Mouse (Mus musculus) small intestine, adult 2 months (tissue): ENCODE measurements at regions not wholly inside any gene's neighbourhood (a gene's known extent, or its start where the extent isn't known, plus 50 kb on each side); places are given as distances from the start of the nearest gene placed in this dataset.

Experiments
- H3K27ac ChIP-seq: fragments of 200-500 bp; 2 replicates; pipeline ENCODE4 v1.5.1; 2012; ENCODE audit warnings: low read depth, low read length, control low read depth, inconsistent platforms; ENCODE audit not compliant: insufficient read depth
- H3K27me3 ChIP-seq: fragments of 200-500 bp; 2 replicates; pipeline ENCODE4 v1.6.1; 2012; ENCODE audit warnings: mild to moderate bottlenecking, moderate library complexity, low read length, inconsistent platforms; ENCODE audit not compliant: control insufficient read depth, insufficient read depth
- H3K36me3 ChIP-seq: fragments of 200-500 bp; 2 replicates; pipeline ENCODE4 v1.6.1; 2012; ENCODE audit warnings: mild to moderate bottlenecking, low read length, control low read depth, inconsistent platforms; ENCODE audit not compliant: control insufficient read depth, insufficient read depth
- H3K4me1 ChIP-seq: fragments of 200-500 bp; 2 replicates; pipeline ENCODE4 v1.6.1; 2012; ENCODE audit warnings: low read length, inconsistent platforms, mixed read lengths; ENCODE audit not compliant: control insufficient read depth, insufficient read depth, insufficient read length
- H3K4me3 ChIP-seq: fragments of 200-500 bp; 2 replicates; pipeline ENCODE4 v1.5.1; 2012; ENCODE audit warnings: low read depth, mild to moderate bottlenecking, control low read depth, inconsistent platforms, low read length, moderate library complexity
- CTCF ChIP-seq: fragments of 200-500 bp; IDR thresholded peaks from 2 replicates; pipeline ENCODE4 v1.5.1; 2012; ENCODE audit warnings: low read depth, mild to moderate bottlenecking, control low read depth, inconsistent platforms, low read length, moderate library complexity, mixed read lengths; ENCODE audit not compliant: insufficient replicate concordance, insufficient read length; ENCODE audit errors: extremely low read depth
- POLR2A ChIP-seq: fragments of 200-500 bp; IDR thresholded peaks from 2 replicates; pipeline ENCODE4 v1.6.1; 2012; ENCODE audit warnings: low read depth, mild to moderate bottlenecking, control low read depth, inconsistent platforms, low read length, moderate library complexity
- WGBS: fragments of 180-500 bp; shearing (Covaris S2); methylation state at CpG from one replicate; pipeline ENCODE4 v1.1.7; 2018; 5-methylcytosine and 5-hydroxymethylcytosine counted together

DNA sequence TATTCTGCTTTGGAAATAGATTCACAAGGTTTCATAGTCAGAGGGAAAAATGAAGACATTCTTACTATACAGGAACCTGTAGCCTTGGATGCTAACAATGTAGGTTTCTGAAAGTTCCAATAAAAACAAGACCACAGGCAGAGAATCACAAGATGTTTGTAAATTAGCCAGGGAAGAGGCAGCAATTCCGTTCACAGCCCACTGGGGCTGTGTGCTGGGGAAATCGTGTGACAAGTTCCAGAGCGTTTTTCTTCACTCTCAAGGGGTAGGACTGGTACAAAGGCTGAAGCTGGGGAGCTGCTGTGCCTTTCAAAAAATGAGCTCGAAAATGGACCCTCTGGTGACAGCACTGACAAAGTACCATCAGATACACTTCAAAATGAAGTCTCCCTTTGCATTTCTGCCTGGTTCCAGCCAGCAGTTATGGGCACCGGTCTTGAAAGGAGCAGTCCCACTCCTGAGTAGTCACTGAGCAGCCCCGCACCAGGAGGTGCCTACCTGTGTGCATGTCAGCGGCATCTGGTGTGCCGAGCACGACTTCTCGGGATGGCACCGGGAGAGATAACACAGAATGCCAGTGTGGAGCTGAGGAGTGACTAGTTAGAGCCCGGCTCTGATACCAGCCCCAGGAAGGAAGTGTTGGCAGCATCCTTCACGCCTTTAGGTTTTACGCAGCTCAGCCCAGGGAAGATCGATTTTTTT lies 77.0 kb upstream of the Mpp6 start:
- Histone ChIP-seq H3K27ac (no peak overlapping the region), H3K4me1 (no peaks in the 10 kb centered on the region), H3K36me3 (no peaks in the 10 kb centered on the region), H3K27me3 (no peaks in the 10 kb centered on the region), H3K4me3 (no peak overlapping the region)
- WGBS, result 49% methylated on average over 15 of the region's 15 CpGs
- TF ChIP-seq POLR2A (no peak), CTCF (no peak)

- Histone ChIP-seq H3K27me3 (no peaks in the 10 kb centered on the region), H3K4me3 (no peak overlapping the region), H3K36me3 (no peaks in the 10 kb centered on the region), H3K27ac (no peak overlapping the region), H3K4me1 (no peaks in the 10 kb centered on the region)
- TF ChIP-seq POLR2A (no peak), CTCF (no peak)
- WGBS, result 17% methylated on average over 4 of the region's 4 CpGs
These were observed 72.4 kb upstream of the Mpp6 start for GRCm38 (mm10) chr6:50037614-50038013.

- WGBS, result 52% methylated on average over 3 of the region's 3 CpGs
- TF ChIP-seq CTCF, result no peak
- TF ChIP-seq POLR2A, result no peak
- Histone ChIP-seq H3K36me3 (no peaks in the 10 kb centered on the region), H3K4me3 (no peak overlapping the region), H3K27me3 (no peaks in the 10 kb centered on the region), H3K27ac (no peak overlapping the region), H3K4me1 (no peaks in the 10 kb centered on the region)
These were observed 71.7 kb upstream of the Mpp6 start for GRCm38 (mm10) chr6:50038369-50038768.

DNA sequence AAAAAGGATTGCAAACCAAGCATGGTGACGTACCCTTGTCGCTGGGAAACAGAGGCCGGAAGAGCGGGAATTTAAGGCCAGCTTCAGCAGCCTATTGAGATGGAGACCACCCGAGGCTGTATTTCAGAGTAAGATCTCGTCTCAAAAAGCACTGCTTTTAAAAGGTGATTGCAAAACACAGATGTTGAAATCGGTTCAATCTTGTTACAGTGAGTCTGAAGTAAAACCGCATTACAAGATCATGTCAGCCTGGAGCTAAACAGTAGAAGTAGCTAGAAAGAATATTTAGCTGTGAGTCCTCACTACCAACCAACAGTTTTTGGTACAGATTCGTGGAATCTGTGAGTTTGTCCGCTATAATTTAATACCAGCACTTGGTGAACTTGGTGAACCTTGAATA lies 69.0 kb upstream of the Mpp6 start:
- Histone ChIP-seq H3K36me3 (no peaks in the 10 kb centered on the region), H3K27me3 (no peaks in the 10 kb centered on the region), H3K4me1 (no peaks in the 10 kb centered on the region), H3K27ac (no peak overlapping the region), H3K4me3 (no peak overlapping the region)
- TF ChIP-seq CTCF, result no peak
- no peak for TF ChIP-seq POLR2A
- 84% methylated on average over 10 of the region's 10 CpGs for WGBS

DNA sequence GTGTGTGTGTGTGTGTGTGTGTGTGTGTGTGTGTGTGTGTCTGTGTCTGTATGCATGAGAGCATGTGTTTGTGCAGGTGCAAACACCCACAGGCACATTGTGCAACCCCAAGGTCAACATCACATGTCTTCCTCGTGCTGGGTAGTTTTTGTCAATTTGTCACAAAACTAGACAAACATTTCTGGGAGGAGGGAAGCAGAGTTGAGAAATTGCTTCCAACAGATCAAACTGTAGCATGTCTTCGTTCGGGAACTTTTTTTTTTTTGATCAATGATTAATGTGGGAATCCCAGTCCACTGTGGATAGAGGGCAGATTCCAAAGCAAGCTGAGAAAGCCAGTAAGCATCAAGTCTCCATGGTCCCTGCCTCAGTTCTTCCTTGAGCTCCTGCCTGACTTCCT lies 67.9 kb upstream of the Mpp6 start:
- TF ChIP-seq POLR2A (no peak), CTCF (no peak)
- Histone ChIP-seq H3K4me1 (no peaks in the 10 kb centered on the region), H3K4me3 (no peak overlapping the region), H3K27me3 (no peaks in the 10 kb centered on the region), H3K27ac (no peak overlapping the region), H3K36me3 (no peaks in the 10 kb centered on the region)
- WGBS, result 7% methylated on average over 3 of the region's 3 CpGs

DNA sequence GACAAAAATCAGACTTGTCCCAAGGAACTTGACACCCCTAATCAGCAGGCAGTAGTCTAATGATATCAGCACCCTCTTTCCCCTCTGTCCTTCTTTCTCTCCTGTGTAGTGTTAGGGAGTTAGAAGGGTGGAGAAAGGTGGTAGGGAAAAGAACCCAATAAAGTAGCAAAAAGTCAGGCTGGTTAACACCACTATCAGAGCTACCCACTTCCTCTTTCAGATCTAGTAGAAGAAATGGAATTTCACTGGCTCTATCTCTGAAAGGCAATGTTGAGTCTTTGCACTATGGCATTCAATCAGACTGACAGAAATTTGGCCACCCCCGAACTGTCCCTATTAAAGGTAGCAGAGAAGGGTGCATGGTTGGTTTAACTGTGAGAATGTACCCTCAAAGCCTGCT lies 65.9 kb upstream of the Mpp6 start:
- H3K36me3 ChIP-seq, result no peaks in the 10 kb centered on the region
- H3K27me3 ChIP-seq, result no peaks in the 10 kb centered on the region
- no peaks in the 10 kb centered on the region for H3K4me1 ChIP-seq
- 69% methylated on average over 1 of the region's 1 CpGs for WGBS
- H3K4me3 ChIP-seq, result no peak overlapping the region
- no peak overlapping the region for H3K27ac ChIP-seq
- no peak for TF ChIP-seq POLR2A
- no peak for TF ChIP-seq CTCF

GRCm38 (mm10) chr6:50046721-50047120 lies 63.3 kb upstream of the Mpp6 start:
- H3K4me3 ChIP-seq, result no peak overlapping the region
- H3K4me1 ChIP-seq, result no peaks in the 10 kb centered on the region
- 47% methylated on average over 5 of the region's 5 CpGs for WGBS
- H3K27ac ChIP-seq, result no peak overlapping the region
- TF ChIP-seq POLR2A, result no peak
- no peak for TF ChIP-seq CTCF
- no peaks in the 10 kb centered on the region for H3K36me3 ChIP-seq
- no peaks in the 10 kb centered on the region for H3K27me3 ChIP-seq
